Mouse (Mus musculus): ENCODE data around the gene Cxadr.

The Cxadr gene

DNA sequence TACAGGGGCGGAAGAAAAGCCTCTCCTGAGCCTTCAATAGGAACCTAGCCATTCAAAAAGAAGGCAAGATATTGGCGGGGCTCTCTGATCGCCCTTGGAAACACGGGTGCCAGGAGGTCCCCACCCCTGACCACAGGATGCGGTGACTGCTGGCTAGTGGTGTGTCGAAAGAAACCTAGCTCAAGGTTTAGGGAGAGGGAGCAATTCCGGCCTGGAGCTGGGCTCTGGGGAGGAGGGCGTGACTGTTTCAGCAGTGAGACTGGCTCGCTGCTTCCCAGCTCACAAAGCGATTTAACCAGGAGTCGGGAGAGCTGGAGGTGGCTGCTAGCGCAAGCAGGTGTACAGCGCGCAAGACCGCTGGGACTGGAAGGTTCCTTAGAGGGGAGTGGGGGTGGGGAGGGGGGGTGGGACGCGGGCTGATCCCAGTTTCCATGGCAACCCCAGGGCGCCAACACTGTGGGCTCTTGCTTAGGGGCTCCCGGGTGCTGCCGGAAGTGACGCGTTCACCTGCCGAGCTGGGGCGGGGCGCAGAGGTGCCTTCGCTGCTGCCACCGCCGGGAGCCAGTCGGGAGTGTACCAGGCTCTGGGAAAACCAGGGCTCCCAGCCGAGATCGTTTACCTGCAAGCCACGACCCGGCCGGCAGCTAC is at the start of gene Cxadr:
Cxadr (plus strand) TSS at position 307 of the 648 bp plus-strand sequence.
- DNase-seq, result peak; percentile 90

DNA sequence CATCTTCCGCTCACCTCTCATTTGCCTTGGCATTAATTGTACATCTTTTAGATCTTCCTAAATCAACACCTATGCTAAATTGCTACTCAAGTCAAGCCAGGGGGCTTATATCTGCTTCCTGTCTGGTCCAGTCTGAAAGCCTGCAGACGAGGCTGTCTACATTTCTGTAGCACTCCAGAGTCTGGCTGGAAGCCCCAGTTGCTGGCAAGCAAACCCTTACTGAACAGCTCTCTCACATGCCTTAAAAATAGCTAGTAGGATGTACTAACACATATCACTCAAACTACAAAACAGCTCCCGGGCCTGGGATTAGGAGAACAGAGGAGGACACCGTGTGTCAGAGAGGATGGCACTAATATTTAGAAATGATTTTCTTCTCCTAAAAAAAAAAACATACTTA is 42.3 kb upstream of the Cxadr start:
- DNase-seq, result peak; percentile 21

DNA sequence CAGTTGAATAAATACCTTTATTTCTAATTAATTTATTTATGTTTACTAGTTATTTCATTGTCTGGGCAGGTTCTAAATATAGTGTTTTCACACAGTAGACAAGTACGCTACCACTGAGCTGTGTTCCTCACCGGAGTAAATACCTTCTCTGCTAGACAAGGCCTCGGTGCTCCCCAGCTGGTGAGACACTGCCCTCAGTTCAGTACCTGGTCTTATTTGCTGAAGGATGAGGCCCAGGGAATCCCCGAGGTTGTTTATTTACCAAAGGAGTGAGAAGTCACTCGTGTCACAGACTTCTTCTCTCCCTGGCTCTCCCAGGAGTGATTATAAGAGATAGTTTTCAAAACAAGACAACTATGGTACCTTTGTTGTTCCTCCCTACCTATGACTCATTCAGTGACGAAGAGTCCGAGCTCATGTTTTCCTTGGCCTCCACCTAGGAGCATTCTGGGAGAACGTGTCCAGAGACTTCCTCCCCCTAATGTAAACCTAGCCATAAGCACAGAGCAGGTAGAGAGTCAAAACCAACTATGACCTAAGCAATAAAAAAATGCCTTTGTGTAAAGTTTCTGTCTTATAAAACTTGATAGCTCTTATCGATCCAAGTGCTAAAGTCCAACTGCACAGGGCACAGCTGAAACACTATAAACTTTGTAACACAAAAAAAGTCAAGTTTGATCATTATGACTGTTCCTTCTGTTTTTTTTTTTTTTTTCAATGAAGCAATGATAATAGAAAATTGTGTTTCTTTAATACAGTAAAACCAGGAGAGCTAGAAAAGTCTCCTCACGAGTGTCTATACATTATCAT is 41.0 kb upstream of the Cxadr start:
- DNase-seq, result no peak

DNA sequence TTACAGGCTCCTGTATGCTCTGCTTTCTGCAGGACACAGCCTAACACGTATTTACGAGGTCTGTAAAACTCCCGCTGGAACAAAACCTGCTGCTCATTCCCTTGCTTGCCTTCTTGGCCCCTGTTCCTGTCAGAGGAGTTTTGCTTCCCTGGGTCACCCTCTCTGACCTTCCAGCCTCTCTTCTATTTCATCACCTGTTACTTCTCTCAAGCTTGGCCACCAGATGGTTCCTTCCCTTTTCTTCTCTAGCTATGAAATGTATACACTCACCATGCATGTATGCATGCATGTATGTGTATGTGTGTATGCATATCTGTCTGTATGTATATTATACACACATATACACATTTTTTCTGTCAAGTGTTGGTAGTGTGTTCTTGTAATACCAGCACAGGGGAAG is 39.8 kb upstream of the Cxadr start:
- DNase-seq, result no peak

DNA sequence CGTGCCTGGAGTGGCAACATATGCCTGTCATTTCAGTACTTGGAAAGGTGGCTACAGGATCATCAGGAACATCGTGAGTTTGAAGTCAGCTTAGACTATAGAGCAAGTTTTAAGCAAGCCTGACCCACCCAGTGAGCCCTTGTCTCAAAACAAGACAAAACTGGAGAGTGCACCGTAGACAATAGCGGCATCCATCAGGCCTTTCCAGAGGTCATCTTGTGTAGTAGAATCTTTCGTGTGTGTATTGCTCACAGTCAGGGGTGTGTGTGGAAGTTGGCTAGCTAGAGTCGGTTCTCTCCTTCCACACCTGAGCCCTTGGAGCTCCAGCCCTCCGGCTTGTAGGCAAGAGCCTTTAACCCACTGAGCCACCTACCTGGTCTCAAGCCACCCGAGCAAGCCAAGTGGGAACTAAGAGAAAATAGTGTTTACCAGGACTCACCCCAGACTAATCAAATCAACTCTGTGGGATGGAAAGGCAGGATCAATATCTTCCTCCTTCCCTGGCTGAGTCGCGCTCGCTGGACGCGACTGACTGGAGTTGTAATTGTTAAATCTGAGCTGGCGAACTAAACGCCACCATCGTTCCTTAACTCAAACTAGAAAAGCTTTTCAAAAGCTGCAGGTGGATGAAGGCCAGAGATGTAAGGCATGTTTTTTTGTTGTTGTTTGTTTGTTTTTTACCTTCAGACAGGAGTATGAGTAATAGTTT is 36.7 kb upstream of the Cxadr start:
- DNase-seq, result no peak

DNA sequence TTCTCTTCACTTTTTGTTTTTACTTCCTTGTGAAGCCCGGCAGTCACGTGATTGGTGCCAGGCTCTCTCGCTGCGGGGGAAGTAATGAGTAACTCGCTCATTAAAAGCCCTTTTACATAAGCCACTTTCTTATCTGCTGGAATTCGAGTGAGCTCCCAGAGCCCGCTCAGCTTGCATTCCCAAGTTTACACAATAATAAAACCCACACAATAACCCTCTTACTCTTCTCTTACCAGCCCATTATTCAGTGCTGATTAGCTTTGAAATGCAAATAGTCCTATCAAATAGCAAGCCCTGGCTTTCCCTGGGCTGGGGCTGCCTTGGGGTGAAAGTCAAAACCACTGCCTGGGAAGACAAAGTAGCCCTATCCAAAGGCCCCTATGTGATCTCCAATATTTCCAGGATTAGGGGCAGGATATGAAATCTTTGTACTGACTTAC is 36.1 kb upstream of the Cxadr start:
- peak; percentile 68 for DNase-seq

DNA sequence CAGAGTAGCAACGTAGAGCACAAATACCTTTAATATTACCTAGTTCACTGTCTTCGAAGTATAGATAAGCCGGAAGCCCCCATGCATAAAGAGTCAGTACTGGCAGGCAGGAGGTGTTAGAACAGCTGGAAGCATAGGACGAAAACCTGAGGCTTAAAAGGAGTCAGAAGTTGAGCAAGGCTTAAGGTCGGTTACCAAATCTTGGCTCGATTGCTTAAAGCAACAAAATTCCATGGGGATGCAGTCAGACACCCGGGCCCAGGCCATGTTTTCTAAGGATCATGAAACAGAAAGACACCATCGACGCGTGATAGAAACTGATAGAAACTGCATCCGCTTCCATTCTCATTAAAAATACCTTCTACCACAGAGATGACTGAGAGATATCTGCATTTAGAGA is 35.5 kb upstream of the Cxadr start:
- DNase-seq, result no peak

DNA sequence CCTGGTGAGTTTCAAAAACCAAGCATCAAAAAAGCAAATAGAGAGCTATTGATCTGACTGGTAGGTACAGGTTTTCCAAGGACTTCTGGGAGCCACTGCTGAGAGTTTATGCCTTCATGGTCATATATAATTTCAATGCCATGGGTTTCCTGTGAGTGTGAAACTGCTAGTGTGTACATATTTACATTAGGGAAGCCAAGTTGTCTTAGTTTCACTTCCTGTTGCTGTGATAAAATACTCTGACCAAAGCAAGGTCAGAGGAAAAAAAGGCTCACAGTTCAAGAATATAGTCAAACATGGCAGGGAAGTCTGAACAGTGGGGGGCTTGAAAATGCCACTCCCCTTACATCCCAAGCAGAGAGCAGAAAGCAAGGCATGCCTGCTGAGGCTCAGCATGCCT is 33.8 kb upstream of the Cxadr start:
- no peak for DNase-seq

DNA sequence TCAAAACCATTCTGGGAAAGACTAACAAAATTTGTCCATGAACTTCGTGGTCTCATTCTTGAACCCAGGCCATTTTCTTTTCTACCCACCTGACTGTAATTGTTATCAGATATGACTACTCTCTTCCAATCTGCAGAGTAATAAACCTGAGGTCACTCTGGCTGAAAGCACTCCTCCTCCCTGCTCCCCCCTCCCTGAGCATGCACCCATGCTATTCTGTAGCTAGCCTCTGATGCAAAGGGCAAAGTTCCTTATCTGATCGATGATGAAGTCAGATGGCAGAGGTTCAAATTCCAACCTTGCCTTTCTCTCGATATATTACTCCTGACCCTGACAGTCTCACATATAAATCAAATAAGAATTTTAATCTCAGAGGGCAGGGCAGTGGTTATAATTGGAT is 33.1 kb upstream of the Cxadr start:
- DNase-seq, result no peak

DNA sequence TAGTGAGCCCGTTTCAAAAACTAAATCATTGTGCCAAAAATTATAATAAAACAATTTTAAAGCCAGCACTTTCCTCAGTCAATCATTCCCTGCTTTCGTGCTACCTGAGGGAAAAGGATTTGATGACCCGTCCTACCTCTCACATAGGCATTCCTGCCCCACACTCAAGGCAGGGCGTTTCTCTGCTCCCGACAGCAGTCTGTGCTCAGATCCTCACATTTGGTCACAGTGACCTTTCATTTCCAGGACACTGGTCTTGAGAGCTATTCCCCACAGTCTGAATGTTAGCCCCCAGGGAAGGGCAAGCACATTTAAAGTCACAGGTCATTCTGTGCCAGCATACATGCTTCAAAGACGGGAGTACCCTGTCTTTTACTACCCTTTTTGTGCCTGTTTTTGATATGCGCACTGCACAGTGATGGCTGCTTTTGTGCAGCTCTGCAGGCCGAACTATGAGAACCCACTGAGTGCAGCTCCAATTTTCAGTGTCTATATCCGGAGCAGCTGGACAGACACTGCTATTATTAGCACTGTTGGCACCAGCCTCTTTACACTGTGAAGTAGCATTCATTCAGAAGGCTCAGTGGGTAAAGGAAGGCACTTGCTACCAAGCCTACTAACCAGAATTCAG is 26.3 kb upstream of the Cxadr start:
- peak; percentile 39 for DNase-seq

DNA sequence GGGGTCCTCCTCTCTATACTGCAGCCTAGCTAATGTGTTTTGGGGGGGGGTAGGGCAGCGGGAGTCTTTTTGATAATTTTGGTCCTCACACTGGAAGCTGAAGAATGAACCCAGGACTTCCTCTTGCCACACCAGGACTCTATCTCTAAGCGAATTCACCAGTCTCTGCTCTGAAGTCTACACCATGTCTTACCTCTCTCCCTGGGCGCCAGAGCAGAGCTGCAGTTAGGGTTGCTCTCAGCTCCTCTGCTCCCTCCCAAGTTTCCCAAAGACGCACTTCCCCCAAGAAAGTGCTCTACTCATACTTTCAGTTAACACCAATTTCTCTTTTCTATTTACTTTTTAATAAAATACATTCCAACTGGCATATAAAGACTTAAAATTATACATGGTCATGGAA is 23.7 kb upstream of the Cxadr start:
- no peak for DNase-seq

DNA sequence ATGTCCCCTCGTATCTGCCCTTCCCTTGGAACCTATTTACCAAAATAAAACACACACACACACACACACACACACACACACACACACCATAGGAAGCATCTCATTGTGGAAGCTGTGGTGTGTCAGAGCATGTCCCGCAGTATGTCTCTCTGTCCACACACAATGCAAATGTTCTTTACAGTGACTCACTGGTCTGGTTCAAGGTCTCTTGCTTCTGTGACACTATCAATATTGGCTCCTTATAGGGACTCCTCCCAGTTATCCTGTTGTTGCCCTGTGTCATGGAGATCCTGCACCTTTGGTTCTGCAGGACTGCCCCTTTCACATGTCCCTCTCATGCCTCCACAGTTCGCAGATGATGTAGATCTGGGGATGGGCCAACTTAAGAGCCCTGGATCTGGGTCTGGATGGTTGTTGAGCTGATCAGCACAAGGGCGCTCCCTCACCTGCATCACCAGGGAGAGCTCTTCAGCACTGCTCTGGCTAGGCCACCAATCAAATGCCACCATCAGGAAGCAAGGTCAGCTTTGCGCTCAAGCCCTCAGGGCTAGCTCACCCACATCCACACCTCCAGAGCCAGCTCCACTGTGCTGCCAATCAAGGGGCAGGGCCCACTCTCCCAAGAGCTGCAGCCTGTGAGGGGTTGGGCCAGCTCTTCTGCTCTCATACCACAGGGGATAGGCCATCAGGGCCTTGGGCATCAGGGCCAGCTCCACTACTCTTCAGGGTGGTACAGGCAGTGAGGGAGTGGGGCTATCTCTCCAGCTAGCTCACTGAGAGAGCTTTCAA is 21.0 kb upstream of the Cxadr start:
- DNase-seq, result no peak

DNA sequence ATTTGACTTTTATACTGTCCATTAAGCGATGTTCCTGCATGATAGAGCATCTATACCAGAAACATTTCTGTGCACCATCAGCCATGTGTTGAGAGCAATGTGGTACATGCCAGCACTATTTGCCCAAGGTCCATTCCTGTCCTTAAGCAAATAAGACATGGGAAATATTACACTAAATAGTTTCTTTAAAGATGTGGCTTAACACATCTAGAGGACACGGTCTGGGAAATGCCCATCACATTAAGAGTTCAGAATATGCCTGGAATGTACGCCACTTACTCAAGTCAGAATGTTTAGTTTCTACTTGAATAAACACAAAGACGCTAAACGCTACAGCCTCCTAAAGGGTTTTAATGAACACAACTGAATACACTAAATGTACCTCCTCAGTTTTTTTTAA is 18.1 kb upstream of the Cxadr start:
- DNase-seq, result no peak

DNA sequence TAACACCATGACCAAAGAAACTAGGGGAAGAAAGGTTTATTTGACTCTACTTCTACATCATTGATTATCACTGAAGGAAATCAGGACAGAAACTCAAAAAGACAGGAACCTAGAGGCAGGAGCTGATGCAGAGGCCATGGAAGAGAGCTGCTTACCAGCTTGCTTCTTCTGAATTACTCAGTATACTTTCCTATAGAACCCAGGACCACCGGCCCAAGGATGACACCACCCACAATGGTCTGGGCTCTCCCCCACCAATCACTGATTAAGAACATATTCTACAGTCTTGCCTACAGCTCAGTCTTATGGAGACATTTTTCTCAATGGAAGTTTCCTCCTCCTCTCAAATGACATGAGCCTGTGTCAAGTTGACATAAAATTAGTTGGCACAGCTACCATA is 7.2 kb upstream of the Cxadr start:
- no peak for DNase-seq

DNA sequence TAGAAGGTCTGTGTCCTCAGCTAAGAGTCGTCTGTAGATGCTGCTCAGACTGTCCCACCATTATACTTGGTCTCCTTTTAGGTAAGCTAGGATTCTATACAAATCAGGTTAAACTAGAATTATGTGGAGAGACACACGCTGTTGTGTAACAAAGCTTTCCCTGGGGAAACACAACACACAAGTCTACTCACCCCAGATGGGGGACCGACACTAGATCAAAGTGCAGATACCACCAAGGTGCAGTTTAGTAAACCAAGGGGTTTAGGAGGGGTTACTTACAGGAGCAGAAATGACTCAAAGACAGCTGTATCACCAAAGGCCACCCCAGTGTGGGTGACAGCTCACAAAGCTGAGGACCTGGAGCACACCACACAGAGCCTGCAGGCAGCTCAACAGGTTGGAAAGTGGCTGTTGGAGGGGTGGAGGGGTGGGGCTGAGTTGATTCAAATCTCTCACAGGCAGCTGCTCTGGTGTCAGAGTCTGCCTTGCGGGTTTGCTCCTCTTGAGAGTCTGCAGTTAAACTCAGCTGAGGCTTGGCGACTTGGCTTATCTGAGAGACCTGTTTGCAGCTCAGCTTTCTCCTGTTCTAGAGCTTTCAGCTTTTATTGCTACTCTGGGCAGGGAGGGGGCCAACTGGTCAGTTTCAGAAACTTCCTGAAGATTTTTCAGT is 6.5 kb upstream of the Cxadr start:
- DNase-seq, result no peak

DNA sequence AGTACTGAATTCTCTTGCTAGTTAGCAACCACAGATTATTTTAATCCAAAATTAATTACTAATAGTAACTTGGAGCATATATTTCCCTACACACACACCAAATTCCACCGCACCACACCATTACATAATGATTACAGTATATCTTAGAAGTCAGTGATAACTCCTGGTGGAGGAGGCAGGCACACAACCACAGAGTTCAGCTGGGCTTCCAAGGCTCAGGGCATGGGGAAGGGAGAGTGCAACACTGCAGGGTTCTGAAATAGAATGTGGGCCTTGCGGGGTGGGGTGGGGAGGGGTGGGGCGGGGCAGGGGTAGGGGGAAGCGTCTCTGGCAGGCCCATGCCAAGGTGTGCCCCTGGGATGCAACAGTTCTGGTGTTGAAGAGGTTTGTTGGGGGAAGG is 5.7 kb upstream of the Cxadr start:
- no peak for DNase-seq

DNA sequence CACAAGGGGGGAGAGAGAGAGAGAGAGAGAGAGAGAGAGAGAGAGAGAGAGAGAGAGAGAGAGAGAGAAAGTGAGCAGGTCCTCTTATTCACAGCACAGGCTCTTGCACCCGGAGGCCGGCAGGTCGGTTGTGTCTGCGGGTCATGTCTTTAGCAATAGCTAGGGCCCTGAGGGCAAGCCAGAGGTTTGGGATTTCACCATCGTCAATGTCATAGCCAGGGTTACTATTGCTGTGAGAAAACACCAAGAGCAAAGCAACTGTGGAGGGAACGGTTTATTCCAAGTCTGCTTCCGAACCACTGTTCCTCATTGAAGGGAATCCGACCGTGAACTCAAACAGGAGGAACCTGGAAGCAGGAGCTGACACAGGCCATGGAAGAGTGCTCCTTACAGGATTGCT is 5.2 kb upstream of the Cxadr start:
- no peak for DNase-seq

DNA sequence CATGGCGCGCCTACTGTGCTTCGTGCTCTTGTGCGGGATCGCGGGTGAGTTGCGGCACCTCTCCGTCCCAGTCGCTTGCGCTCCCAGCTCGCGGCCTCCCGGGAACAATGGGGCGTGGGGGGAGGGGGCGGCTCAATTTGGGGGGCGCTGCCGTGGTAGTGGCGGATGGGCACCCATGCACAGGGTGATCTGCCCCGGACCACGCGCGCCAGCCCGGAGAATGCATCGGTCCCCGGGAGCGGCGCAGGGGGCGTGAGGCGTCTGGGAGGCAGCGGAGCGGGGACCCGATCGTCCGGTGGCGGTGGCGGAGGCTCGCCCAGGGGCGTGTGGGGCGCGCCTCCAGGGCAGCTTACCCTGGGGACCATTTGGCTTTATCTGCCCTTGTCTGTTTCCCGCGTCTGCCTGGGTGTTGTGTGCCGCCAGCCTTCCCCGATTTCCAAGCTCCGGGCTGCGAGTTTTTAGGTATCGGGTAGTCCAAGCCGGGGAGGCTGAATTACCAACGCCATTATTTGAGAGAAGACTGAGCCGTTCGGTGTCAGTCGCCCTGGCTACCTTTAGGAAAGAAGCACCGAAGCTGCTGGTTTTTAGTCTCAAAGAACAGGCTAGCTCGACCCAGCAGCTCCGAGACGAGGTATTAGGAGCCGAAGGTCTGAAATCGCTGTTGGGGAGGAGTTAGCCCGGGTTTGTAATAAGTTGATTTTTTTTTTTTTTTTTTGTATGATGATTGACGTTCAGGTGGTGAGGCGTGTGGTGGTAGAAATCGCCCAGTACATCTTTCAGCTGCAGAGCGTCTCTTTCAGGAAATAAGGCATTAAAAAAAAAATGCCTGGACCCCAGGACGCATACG is 765 bp downstream of the Cxadr start:
- peak; percentile 35 for DNase-seq

DNA sequence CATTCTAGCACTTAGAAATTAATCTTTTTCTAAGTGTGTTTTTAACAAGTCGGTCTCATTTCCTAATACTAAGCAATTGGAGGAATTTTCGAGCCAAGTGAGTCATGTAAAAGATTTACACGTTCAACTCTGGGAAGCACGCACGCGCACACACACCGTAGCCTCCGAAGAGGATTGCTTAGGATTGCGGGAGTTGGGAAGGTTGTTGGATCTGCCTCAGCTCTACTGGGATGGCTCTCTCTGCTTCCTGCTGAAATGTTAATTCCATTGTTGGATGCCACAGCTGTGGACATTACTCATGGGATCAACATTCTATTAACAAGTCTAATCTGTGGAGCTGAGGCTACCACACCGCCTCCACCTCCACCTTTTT is 1.4 kb downstream of the Cxadr start:
- DNase-seq, result peak; percentile 69

DNA sequence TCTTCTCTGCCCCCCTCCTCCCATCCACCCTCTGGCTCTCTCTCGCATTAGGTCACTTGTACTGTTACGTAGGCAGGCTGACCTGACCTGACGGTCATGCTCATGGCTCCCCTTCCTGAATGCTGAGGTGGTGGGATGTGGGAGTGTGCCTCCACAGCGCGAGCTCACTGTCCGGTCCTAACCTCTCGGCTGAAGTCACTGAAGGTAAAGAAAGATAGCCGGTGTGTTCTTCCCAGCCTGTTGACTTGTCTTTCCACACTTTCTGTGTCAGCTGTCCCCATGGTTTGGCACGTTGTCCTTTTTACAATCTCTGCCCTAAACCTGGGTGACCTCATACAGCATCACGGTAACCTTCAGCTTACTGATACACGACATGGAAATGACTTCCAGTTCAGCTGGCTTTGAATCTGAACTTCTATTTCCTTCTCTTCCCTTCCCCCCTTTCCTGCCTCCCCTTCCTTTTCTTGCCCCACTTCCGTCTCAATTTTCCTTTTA is 4.4 kb downstream of the Cxadr start:
- no peak for DNase-seq

DNA sequence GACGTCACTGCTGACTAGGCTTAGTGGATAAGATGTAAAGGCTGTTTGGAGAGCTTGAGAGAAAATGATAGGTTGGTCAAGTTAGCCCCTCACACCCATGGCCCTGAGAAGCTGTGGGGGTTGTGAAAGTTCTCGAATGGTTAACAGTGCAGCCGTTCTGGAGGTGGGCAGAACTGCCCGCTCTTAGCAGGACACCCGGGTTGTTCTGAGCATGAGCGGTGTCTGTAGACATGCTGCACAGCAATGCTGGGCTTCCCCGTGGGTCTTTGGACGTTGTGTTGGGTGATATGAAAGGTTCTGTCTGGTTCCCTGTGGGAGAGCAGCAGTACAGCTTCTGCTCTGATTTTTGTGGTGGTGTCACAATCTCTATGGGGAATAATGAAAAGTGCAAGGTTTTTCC is 5.3 kb downstream of the Cxadr start:
- no peak for DNase-seq

Data from right cerebral cortex, adult 18-20 months (tissue).